Mouse (Mus musculus) right cerebral cortex, postnatal 25 days (tissue): Measurements from ENCODE around the gene Nup85.
A peak's percentile ranks its signal among the peaks of the same experiment; 100 is the strongest.
"Not testable (repeated sequence)": the region's sequence is repeated elsewhere in the genome, so short reads cannot be mapped to it uniquely, and the experiment has no call there.

ENCODE experiments used
- DNase-seq: peaks from one replicate; pipeline ENCODE4 v3.0.0; 2022

The Nup85 gene

GRCm38 (mm10) chr11:115564064-115564809 is at the start of gene Nup85:
Nup85 (plus strand) TSS chr11:115564434.
- DNase-seq = peak; percentile 93

- no peak for DNase-seq
These were observed 49.2 kb upstream of the Nup85 start for GRCm38 (mm10) chr11:115515021-115515420.

GRCm38 (mm10) chr11:115516942-115517341 is 47.3 kb upstream of the Nup85 start:
- DNase-seq = no peak

GRCm38 (mm10) chr11:115518693-115519092 is 45.5 kb upstream of the Nup85 start:
- DNase-seq = peak; percentile 27

- no peak for DNase-seq
These were observed 44.7 kb upstream of the Nup85 start for GRCm38 (mm10) chr11:115519581-115519980.

- DNase-seq = no peak
These were observed 44.0 kb upstream of the Nup85 start for GRCm38 (mm10) chr11:115520218-115520617.

- DNase-seq = no peak
These were observed 43.2 kb upstream of the Nup85 start for GRCm38 (mm10) chr11:115521080-115521479.

- DNase-seq = no peak
These were observed 42.0 kb upstream of the Nup85 start for GRCm38 (mm10) chr11:115522238-115522637.

- DNase-seq = no peak
These were observed 41.5 kb upstream of the Nup85 start for GRCm38 (mm10) chr11:115522703-115523102.

GRCm38 (mm10) chr11:115526446-115526845 is 37.8 kb upstream of the Nup85 start:
- not testable (repeated sequence) for DNase-seq

GRCm38 (mm10) chr11:115534759-115535371 is 29.4 kb upstream of the Nup85 start:
- no peak for DNase-seq

GRCm38 (mm10) chr11:115535401-115536037 is 28.7 kb upstream of the Nup85 start:
- peak; percentile 69 for DNase-seq

- DNase-seq = peak; percentile 97
These were observed 28.1 kb upstream of the Nup85 start, which contains the start of gene Sumo2 for GRCm38 (mm10) chr11:115536038-115536681. Sumo2 (minus strand) TSS chr11:115536276.

GRCm38 (mm10) chr11:115536856-115537568 is 27.2 kb upstream of the Nup85 start:
- peak; percentile 17 for DNase-seq

- DNase-seq = no peak
These were observed 26.2 kb upstream of the Nup85 start for GRCm38 (mm10) chr11:115538045-115538444.

- DNase-seq = no peak
These were observed 20.7 kb upstream of the Nup85 start for GRCm38 (mm10) chr11:115543571-115543970.

- DNase-seq = no peak
These were observed 11.5 kb upstream of the Nup85 start for GRCm38 (mm10) chr11:115552783-115553182.

- DNase-seq = no peak
These were observed 8.5 kb upstream of the Nup85 start for GRCm38 (mm10) chr11:115555717-115556116.

- DNase-seq = no peak
These were observed 828 bp upstream of the Nup85 start for GRCm38 (mm10) chr11:115563406-115563805.

GRCm38 (mm10) chr11:115564961-115565360 is 727 bp downstream of the Nup85 start:
- no peak for DNase-seq

- no peak for DNase-seq
These were observed 14.8 kb downstream of the Nup85 start for GRCm38 (mm10) chr11:115579080-115579479.

- no peak for DNase-seq
These were observed 18.8 kb downstream of the Nup85 start for GRCm38 (mm10) chr11:115582913-115583606.
